Mouse (Mus musculus) cerebellum, adult 2 months (tissue): ENCODE results near the gene Tmod2.

ENCODE experiments used
- CTCF ChIP-seq: fragments of 200-500 bp; IDR thresholded peaks from 2 replicates; pipeline ENCODE4 v1.5.1; 2011; ENCODE audit warnings: low read depth, mild to moderate bottlenecking, control low read depth, low read length, moderate library complexity, borderline replicate concordance; ENCODE audit not compliant: insufficient read depth
- POLR2A ChIP-seq: fragments of 200-500 bp; IDR thresholded peaks from 2 replicates; pipeline ENCODE4 v1.6.1; 2011; ENCODE audit warnings: low read length, control low read depth, borderline replicate concordance; ENCODE audit not compliant: insufficient read depth

GRCm38 (mm10) chr9:75593481-75593880, 17.6 kb downstream of the Tmod2 start:
- TF ChIP-seq CTCF (no peak), POLR2A (no peak)
